Mouse (Mus musculus) liver, adult 2 months (tissue): ENCODE data around the gene Litaf.

Source experiments
- CTCF ChIP-seq: fragments of 200-500 bp; IDR thresholded peaks from 2 replicates; pipeline ENCODE4 v1.5.1; 2011; ENCODE audit warnings: low read depth, low read length, control low read depth
- POLR2A ChIP-seq: fragments of 200-500 bp; IDR thresholded peaks from 2 replicates; pipeline ENCODE4 v1.6.1; 2011; ENCODE audit warnings: low read length, control low read depth; ENCODE audit not compliant: insufficient read depth; ENCODE audit errors: extremely low read depth

DNA sequence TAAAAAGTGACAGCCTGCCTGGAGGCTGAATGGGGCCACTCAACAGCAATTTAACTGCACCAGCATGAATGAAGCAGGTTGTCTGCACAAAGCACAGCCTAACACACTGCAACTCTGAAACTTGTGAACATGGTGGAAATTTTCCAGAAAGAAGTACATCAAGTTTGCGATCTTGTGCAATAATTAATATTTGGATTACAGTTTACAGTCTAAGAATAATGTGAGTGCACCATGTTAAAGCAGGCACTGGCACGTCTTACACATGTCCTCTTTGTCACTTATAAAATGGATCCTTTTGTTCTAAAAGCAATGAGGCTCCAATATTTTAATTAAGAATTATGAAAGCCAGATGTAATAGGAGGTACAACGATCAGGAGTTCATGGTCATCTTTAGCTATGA is 31.3 kb upstream of the Litaf start:
- TF ChIP-seq CTCF = no peak
- TF ChIP-seq POLR2A = no peak
